Mouse (Mus musculus): ENCODE data around the gene Uchl4. TPM values are rescaled to one million over a fixed set of nuclear protein-coding genes. Genes with fewer than 3 reads are reported as not detected.

Gene Uchl4
- total RNA-seq, 2 experiments from 2014 or later: 4.0 to 4.3 TPM

DNA sequence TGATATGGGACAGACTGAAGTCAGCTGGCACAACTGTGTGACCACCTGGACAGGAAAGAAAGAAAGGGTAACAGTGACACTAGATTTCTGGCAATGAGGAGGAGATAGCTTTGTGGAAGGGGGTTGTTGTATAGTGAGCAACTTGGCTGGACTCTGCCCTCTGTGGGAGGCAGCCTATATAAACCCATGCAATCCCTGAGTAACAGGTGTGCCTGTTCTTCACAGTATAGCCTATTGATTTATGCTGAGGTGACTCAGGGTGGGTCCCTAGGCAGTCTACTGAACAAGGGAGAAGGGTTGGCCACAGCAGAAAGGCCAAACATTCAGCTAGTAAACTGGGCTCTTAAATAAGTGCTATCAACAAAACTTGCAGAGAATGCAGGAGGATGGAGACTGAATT, 9.2 kb upstream of the Uchl4 start:
- DNase-seq (ENCODE audit: extremely low spot score in 1 of 2, low spot score in 2 of 2): no peak
- intact Hi-C loops (cut with DNase I): no loop called here

DNA sequence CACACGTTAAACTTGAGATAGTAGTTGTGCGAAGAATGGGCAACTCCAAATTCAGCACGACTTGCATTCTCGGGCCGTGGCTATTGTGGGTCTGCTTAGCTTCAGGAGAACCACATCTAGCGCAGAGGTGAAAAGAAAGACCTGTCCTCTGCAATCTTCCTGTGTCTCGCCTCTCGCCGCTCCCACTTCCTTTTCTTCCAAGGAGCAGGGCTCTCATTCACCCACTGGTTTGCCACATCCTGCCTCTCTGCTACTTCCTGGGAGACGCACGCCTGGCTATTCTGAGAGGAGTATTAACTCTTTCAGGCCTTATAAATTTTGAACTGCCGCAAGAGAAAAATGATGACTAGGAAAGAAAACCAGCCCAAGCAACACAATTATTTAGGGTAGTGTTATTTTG, 7.3 kb upstream of the Uchl4 start:
- no peak for DNase-seq (ENCODE audit: extremely low spot score in 1 of 2, low spot score in 2 of 2)
- intact Hi-C loops (cut with DNase I): no loop called here

- intact Hi-C loops (cut with DNase I): no loop called here
- DNase-seq (ENCODE audit: extremely low spot score in 1 of 2, low spot score in 2 of 2): no peak
Observed at GRCm38 (mm10) chr9:64228972-64229371, 6.0 kb upstream of the Uchl4 start.

GRCm38 (mm10) chr9:64231171-64231570, 3.8 kb upstream of the Uchl4 start:
- intact Hi-C loops (cut with DNase I): no loop called here

GRCm38 (mm10) chr9:64231674-64232073, 3.3 kb upstream of the Uchl4 start:
- intact Hi-C loops (cut with DNase I): no loop called here
- peak in 1 of 2 experiments; percentile 8 for DNase-seq (ENCODE audit: extremely low spot score in 1 of 2, low spot score in 2 of 2)

More at GRCm38 (mm10) chr9:64231171-64231570, 3.8 kb upstream of the Uchl4 start:
- peak in 1 of 2 experiments; percentile 47 for DNase-seq (ENCODE audit: extremely low spot score in 1 of 2, low spot score in 2 of 2)

DNA sequence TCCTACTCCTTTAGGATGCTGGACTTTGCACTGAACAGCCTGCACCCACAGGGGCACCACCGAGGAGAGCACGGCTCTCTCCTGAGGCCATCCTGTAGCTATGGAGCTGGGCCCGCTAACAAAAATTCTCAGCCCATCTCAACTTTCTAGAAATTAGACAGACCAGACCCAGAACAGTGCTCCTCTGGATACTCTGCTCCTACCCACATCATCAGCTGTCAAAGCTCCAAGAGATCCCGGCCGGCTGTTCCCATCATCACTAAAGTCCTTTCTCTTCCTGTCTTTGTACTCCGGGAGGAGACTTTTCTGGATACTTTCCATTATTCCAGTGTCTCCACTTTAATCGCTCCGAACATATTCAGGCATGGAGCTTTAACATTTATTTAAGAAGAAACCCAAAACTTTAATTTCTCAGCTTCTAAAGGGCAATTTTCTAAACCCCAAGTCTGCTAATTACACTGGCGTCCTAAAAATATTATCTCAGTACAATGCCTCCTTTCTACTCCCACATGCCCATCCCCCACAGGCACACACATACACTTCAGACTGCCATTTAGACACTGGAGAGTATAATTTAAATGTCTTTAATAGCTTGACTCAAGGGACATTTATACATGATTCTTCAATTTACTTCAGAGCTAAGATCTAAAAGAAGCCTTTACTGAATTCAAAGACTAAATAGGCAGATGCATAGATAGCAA, 2.6 kb upstream of the Uchl4 start:
- intact Hi-C loops (cut with DNase I): no loop called here
- DNase-seq (ENCODE audit: extremely low spot score in 1 of 2, low spot score in 2 of 2): no peak

DNA sequence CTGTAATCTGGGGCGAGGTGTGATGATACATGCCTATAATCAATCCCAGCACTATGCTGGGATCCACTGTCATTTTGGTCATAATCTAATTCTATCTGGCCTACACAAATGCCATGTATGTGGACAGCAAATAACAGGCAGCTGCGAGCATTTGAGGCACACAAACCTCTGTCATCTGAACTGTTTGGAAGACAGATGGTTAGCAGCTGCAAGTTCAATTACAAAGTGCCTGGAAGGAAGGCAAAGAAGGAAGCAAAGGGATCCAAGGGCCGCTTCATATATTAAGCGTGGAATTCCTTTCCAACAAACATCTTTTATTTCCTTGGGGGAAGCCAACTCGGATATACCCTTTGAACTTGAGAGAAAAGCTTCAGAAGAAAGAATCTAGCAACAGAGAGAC, 1.3 kb upstream of the Uchl4 start:
- intact Hi-C loops (cut with DNase I): no loop called here
- no peak for DNase-seq (ENCODE audit: extremely low spot score in 1 of 2, low spot score in 2 of 2)

DNA sequence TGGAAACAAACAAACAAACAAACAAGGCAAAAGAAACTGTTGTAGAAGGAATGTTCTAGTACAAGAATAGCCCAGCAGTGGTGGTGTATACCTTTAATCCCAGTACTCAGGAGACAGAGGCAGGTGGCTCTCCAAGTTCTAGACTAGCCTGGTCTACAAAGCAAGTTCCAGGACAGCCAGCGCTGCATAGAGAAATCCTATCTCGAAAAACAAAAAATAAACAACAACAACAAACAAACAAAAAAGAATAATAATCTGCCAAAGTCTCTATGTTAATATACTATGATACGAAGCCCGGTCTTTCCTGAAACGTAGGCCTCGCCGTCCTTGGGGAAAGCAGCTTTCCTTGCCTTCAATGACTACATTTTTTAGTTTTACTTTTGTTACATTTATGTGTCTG, 1.1 kb downstream of the Uchl4 start:
- no peak for DNase-seq (ENCODE audit: extremely low spot score in 1 of 2, low spot score in 2 of 2)
- intact Hi-C loops (cut with DNase I): no loop called here

- intact Hi-C loops (cut with DNase I): no loop called here
Observed at GRCm38 (mm10) chr9:64240116-64240515, 5.1 kb downstream of the Uchl4 start.

GRCm38 (mm10) chr9:64240681-64241080, 5.7 kb downstream of the Uchl4 start:
- intact Hi-C loops (cut with DNase I): no loop called here
- peak in 1 of 2 experiments; percentile 62 for DNase-seq (ENCODE audit: extremely low spot score in 1 of 2, low spot score in 2 of 2)

More at GRCm38 (mm10) chr9:64240116-64240515, 5.1 kb downstream of the Uchl4 start:
- DNase-seq (ENCODE audit: extremely low spot score in 1 of 2, low spot score in 2 of 2): no peak

GRCm38 (mm10) chr9:64242381-64242831, 7.4 kb downstream of the Uchl4 start:
- intact Hi-C loops (cut with DNase I): no loop called here
- DNase-seq (ENCODE audit: extremely low spot score in 1 of 2, low spot score in 2 of 2): no peak

DNA sequence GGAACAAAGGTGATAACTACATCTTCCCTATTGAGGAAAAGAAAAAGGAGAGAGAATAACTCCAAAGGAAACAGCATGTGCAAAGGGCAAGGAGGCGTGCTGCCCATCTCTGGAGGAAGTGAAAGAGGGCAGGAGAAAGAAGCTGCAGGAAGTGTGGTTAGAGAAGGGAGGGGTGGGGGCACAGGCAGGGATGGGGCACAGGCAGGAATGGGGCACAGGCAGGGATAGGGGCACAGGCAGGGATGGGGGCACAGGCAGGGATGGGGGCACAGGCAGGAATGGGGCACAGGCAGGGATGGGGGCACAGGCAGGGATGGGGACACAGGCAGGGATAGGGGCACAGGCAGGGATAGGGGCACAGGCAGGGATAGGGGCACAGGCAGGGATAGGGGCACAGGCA, 14.4 kb downstream of the Uchl4 start:
- DNase-seq (ENCODE audit: extremely low spot score in 1 of 2, low spot score in 2 of 2): no peak
- intact Hi-C loops (cut with DNase I): no loop called here

DNA sequence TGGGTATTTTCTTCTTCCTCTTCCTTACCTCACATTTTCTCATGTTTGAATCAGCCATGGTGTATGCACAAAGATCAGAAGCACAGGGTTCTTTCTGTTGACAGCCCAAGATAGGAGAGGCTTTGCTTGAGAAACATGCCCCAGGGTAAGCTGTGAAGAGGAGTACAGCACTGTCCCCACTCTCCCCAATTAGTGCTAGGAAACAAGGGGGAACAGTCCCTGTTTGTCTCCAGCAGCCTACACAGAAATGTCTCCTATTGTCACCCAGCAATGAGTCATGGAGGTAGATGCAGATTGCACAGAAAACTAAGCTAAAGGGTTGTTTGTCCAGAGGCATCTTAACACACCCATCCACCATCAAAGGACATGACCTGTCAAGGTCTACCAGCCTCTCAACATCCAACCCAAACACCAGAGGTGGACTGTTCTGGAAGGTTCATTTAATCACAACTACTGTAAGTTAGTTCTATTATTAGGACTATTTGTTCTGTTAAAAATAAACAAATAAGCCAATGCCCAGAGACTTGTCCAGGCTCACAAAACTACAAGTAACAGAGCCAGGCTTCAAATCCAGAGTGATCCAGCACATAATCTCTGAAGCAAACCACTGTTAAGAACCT, 15.2 kb downstream of the Uchl4 start:
- no peak for DNase-seq (ENCODE audit: extremely low spot score in 1 of 2, low spot score in 2 of 2)
- intact Hi-C loops (cut with DNase I): no loop called here

DNA sequence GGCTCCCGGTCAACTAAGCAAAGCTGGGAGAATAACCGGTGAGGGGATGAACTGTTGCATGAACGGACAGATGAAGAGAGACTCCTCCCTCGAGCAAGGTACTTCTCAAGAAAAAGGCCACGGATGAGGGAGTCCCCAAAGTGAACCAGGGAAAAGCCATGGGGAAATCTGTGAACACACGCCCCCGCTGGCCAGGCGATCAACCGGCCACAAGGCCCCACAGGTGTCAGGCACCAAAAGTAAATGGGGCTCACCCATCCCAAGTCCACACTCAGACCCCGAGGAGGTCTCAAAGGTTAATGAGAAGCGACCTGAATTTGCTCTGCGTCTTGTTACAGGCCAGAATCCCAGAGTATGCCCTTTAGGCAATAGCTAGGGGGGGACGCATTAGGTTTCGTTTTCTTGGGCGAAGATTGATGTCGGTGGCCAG, 17.6 kb downstream of the Uchl4 start:
- intact Hi-C loops (cut with DNase I): loop anchor here (1.0 kb wide), 1 partner anchor 72 kb away; no protein-coding TSS in a partner anchor
- no peak for DNase-seq (ENCODE audit: extremely low spot score in 1 of 2, low spot score in 2 of 2)

DNA sequence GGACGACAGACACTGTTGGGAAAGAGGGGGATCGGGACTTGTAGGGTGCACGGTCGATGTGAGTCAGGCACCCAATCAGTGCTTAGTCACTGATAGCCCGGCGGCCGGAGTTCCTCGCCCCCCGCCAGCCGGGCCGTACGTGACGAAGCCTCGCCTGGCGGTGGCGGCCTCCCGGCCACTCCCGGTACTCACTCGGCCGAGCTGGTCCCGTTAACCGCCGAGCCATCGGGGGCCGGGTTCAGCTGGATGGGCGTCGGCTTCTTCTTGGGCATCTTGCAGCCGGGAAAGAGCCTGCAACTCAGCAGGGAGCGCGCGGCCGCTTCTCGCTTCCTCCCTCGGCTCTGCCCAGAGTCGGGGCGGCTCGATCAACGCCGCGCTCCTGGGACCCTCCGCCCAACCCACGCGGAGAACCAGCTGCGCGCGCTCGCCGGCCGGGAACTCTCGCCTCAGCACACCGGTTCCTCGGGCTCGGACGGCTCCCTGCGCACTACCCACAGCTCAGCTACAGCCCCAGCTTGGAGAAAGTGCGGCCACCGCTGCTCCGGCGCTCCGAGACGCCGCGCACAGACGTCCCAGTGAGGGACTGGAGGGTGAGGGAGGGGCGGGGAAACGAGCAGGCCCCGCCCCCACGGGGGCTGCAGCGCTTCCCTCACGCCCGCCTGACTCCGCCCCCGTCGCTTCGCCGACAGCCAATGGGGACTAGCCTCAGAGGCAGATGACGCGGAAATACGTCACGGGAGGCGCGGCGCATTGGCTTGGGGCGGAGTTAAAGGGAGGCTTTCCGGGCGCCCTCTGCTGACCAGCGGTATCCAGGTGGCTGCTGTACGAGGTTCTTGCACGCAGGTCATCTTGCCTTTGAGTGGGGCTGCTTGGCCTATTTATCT, 18.3 kb downstream of the Uchl4 start, which contains the start of gene Map2k1:
Map2k1 (minus strand) TSS at position 611 of the 884 bp plus-strand sequence.
- intact Hi-C loops (cut with DNase I): loop anchor here (1.0 kb wide), 1 partner anchor 73 kb away; no protein-coding TSS in a partner anchor

DNA sequence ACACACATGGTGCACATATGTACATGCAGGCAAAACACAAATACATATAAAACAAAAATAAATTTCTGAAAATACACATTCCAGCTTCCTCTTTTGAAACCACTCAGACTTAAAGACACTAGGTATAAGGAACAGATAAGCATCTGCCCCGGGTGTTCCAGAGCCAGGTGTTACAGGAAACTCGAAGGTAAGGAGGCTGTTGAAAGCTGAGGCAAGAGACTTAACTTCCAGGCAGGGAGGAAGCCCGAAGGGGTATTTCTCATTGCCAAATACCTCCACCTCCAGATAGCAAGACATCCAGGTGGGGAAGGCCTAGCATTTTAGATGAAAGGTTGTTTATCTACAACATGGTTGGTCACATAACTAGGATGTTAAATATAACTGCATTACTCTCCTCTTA, 20.4 kb downstream of the Uchl4 start:
- intact Hi-C loops (cut with DNase I): no loop called here
- DNase-seq (ENCODE audit: extremely low spot score in 1 of 2, low spot score in 2 of 2): no peak

More for the DNA sequence above, 18.3 kb downstream of the Uchl4 start, which contains the start of gene Map2k1:
- DNase-seq (ENCODE audit: extremely low spot score in 1 of 2, low spot score in 2 of 2): peak; percentile 99 to 100

DNA sequence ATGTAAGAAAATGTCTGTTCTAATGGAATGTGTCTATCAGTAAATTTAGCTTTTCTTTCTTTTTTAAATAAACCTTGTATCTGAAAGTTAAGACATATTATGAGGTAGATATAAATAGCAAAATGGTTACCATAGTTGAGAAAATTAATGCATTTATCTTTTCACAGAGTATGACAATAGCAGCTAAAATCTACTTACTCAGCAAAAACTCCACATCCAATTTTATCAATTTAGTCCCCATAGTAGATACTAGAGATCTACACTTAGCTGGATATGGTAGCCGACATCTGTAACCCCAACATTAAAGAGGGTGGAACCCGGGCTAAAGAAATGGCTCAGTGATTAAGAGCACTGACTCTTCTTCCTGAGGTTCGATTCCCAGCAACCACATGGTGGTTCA, 21.2 kb downstream of the Uchl4 start:
- no peak for DNase-seq (ENCODE audit: extremely low spot score in 1 of 2, low spot score in 2 of 2)
- intact Hi-C loops (cut with DNase I): no loop called here

- intact Hi-C loops (cut with DNase I): no loop called here
- no peak for DNase-seq (ENCODE audit: extremely low spot score in 1 of 2, low spot score in 2 of 2)
Observed at GRCm38 (mm10) chr9:64259906-64260305, 24.9 kb downstream of the Uchl4 start.

- intact Hi-C loops (cut with DNase I): no loop called here
- no peak for DNase-seq (ENCODE audit: extremely low spot score in 1 of 2, low spot score in 2 of 2)
Observed at GRCm38 (mm10) chr9:64261023-64261422, 26.0 kb downstream of the Uchl4 start.
